Mouse (Mus musculus) stomach, embryonic 14.5 days (tissue): ENCODE measurements around the gene Med20. TPM values are rescaled to one million over a fixed set of nuclear protein-coding genes. Genes with fewer than 3 reads are reported as not detected.
"Not testable (repeated sequence)": the region's sequence is repeated elsewhere in the genome, so short reads cannot be mapped to it uniquely, and the experiment has no call there.

Source experiments
- ATAC-seq: fragments of 200-750 bp; cut with Nextera tagmentation; 2 replicates; pipeline ENCODE4 v1.8.0; 2017; ENCODE audit warnings: low read depth, moderate TSS enrichment; ENCODE audit not compliant: insufficient number of reproducible peaks, insufficient read depth, low FRiP score
- H3K27ac ChIP-seq: fragments of 300-500 bp; sonication (generic); 2 replicates; pipeline ENCODE4 v1.5.1; 2014; ENCODE audit warnings: mild to moderate bottlenecking, low read length, moderate library complexity, mixed read lengths
- H3K27me3 ChIP-seq: fragments of 300-500 bp; sonication (generic); 2 replicates; pipeline ENCODE4 v1.6.1; 2014; ENCODE audit warnings: low read length, control low read depth, mixed read lengths; ENCODE audit not compliant: control insufficient read depth, insufficient read depth
- H3K36me3 ChIP-seq: fragments of 300-500 bp; sonication (generic); 2 replicates; pipeline ENCODE4 v1.6.1; 2014; ENCODE audit warnings: mild to moderate bottlenecking, control low read depth, low read length, moderate library complexity, mixed read lengths; ENCODE audit not compliant: control insufficient read depth, insufficient read depth
- H3K4me1 ChIP-seq: fragments of 300-500 bp; sonication (generic); 2 replicates; pipeline ENCODE4 v1.6.1; 2014; ENCODE audit warnings: low read length, control low read depth, mixed read lengths; ENCODE audit not compliant: control insufficient read depth, insufficient read depth
- H3K4me2 ChIP-seq: fragments of 300-500 bp; sonication (generic); replicated peaks from 2 replicates; pipeline ENCODE4 v1.6.1; 2014; ENCODE audit warnings: low read depth, low read length, control low read depth
- H3K4me3 ChIP-seq: fragments of 300-500 bp; sonication (generic); 2 replicates; pipeline ENCODE4 v1.5.1; 2014; ENCODE audit warnings: low read depth, low read length, control low read depth
- H3K9ac ChIP-seq: fragments of 300-500 bp; sonication (generic); replicated peaks from 2 replicates; pipeline ENCODE4 v1.6.1; 2014; ENCODE audit warnings: low read depth, mild to moderate bottlenecking, control low read depth, low read length, moderate library complexity, mixed read lengths
- H3K9me3 ChIP-seq: fragments of 300-500 bp; sonication (generic); 2 replicates; pipeline ENCODE4 v1.6.1; 2016; ENCODE audit warnings: low read depth, low read length, control low read depth; ENCODE audit not compliant: control insufficient read depth
- WGBS: fragments of 180-500 bp; shearing (Covaris S2); extraction: QIAGEN DNeasy Blood & Tissue Kit; methylation state at CpG from one replicate; pipeline ENCODE4 v1.1.7; 2014; 5-methylcytosine and 5-hydroxymethylcytosine counted together
- polyA plus RNA-seq: library from polyadenylated mRNA; unstranded; fragments of >200 nt; fragmentation: Nextera tagmentation; extraction: Ambion mirVana; gene quantifications from 2 replicates; pipeline ENCODE4 v1.2.1, GENCODE M21; 2014

The Med20 gene
- polyA plus RNA-seq, 1 experiment from 2014 or later = 47.1 TPM

- not testable (repeated sequence) for H3K9ac ChIP-seq, H3K4me3 ChIP-seq, ATAC-seq, H3K4me2 ChIP-seq, H3K9me3 ChIP-seq, H3K27ac ChIP-seq, H3K27me3 ChIP-seq
- peaks cover 20% of the 10 kb centered on the region for H3K4me1 ChIP-seq
- peaks cover 49% of the 10 kb centered on the region for H3K36me3 ChIP-seq
- 79% methylated on average over 10 of the region's 10 CpGs for WGBS
Measured at GRCm38 (mm10) chr17:47598580-47599304, 12.6 kb upstream of the Med20 start.

GRCm38 (mm10) chr17:47599511-47600297 is 11.7 kb upstream of the Med20 start:
- Histone ChIP-seq H3K27me3 (no peaks in the 10 kb centered on the region), H3K9me3 (no peaks in the 10 kb centered on the region), H3K4me1 (peaks cover 20% of the 10 kb centered on the region), H3K4me2 (no peak overlapping the region), H3K27ac (peak overlapping the region; percentile 61), H3K36me3 (peaks cover 52% of the 10 kb centered on the region), H3K4me3 (no peak overlapping the region), H3K9ac (no peak overlapping the region)
- no peak for ATAC-seq
- 71% methylated on average over 11 of the region's 11 CpGs for WGBS

GRCm38 (mm10) chr17:47600601-47601388 is 10.6 kb upstream of the Med20 start:
- Histone ChIP-seq H3K27me3 (no peaks in the 10 kb centered on the region), H3K27ac (peak overlapping the region; percentile 61; the same call in 1 of the 2 replicates), H3K4me1 (peaks cover 20% of the 10 kb centered on the region), H3K4me2 (no peak overlapping the region), H3K36me3 (peaks cover 63% of the 10 kb centered on the region), H3K9ac (no peak overlapping the region), H3K9me3 (no peaks in the 10 kb centered on the region), H3K4me3 (no peak overlapping the region)
- ATAC-seq = no peak
- WGBS = 87% methylated on average over 13 of the region's 13 CpGs

- no peaks in the 10 kb centered on the region for H3K27me3 ChIP-seq
- no peak overlapping the region for H3K27ac ChIP-seq
- WGBS = 89% methylated on average over 10 of the region's 10 CpGs
Measured at GRCm38 (mm10) chr17:47601389-47601755, 10.0 kb upstream of the Med20 start.

GRCm38 (mm10) chr17:47602289-47602688 is 9.1 kb upstream of the Med20 start:
- peaks cover 6% of the 10 kb centered on the region for H3K4me1 ChIP-seq
- H3K9ac ChIP-seq = no peak overlapping the region
- H3K9me3 ChIP-seq = no peaks in the 10 kb centered on the region
- no peaks in the 10 kb centered on the region for H3K27me3 ChIP-seq
- 92% methylated on average over 11 of the region's 11 CpGs for WGBS
- ATAC-seq = no peak
- H3K36me3 ChIP-seq = peaks cover 71% of the 10 kb centered on the region
- H3K27ac ChIP-seq = no peak overlapping the region
- H3K4me2 ChIP-seq = no peak overlapping the region
- no peak overlapping the region for H3K4me3 ChIP-seq

More at GRCm38 (mm10) chr17:47601389-47601755, 10.0 kb upstream of the Med20 start:
- Histone ChIP-seq H3K9me3 (no peaks in the 10 kb centered on the region), H3K4me3 (no peak overlapping the region), H3K4me2 (no peak overlapping the region), H3K9ac (no peak overlapping the region), H3K36me3 (peaks cover 69% of the 10 kb centered on the region), H3K4me1 (peaks cover 15% of the 10 kb centered on the region)
- ATAC-seq = no peak

- H3K4me2 ChIP-seq = no peak overlapping the region
- H3K9me3 ChIP-seq = no peaks in the 10 kb centered on the region
- peaks cover 10% of the 10 kb centered on the region for H3K4me1 ChIP-seq
- peaks cover 39% of the 10 kb centered on the region for H3K36me3 ChIP-seq
- H3K27ac ChIP-seq = no peak overlapping the region
- no peak for ATAC-seq
- no peak overlapping the region for H3K4me3 ChIP-seq
- no peaks in the 10 kb centered on the region for H3K27me3 ChIP-seq
- H3K9ac ChIP-seq = no peak overlapping the region
- WGBS = 65% methylated on average over 5 of the region's 5 CpGs
Measured at GRCm38 (mm10) chr17:47606220-47606619, 5.2 kb upstream of the Med20 start.

GRCm38 (mm10) chr17:47609182-47609581 is 2.2 kb upstream of the Med20 start:
- WGBS = 93% methylated on average over 4 of the region's 4 CpGs
- Histone ChIP-seq H3K4me2 (no peak overlapping the region), H3K4me1 (peaks cover 18% of the 10 kb centered on the region), H3K9me3 (no peaks in the 10 kb centered on the region), H3K27me3 (no peaks in the 10 kb centered on the region), H3K36me3 (peaks cover 30% of the 10 kb centered on the region), H3K9ac (no peak overlapping the region), H3K4me3 (no peak overlapping the region), H3K27ac (no peak overlapping the region)
- no peak for ATAC-seq

GRCm38 (mm10) chr17:47611661-47611982 is 240 bp downstream of the Med20 start:
- H3K36me3 ChIP-seq = peaks cover 17% of the 10 kb centered on the region
- H3K9me3 ChIP-seq = no peaks in the 10 kb centered on the region
- H3K4me1 ChIP-seq = peaks cover 18% of the 10 kb centered on the region
- H3K4me2 ChIP-seq = peak overlapping the region; percentile 92
- peak overlapping the region; percentile 85 for H3K4me3 ChIP-seq
- peak overlapping the region; percentile 72 for H3K9ac ChIP-seq
- ATAC-seq = no peak
- H3K27ac ChIP-seq = no peak overlapping the region; the same call in 1 of the 2 replicates
- WGBS = under 1% methylated on average over 13 of the region's 13 CpGs
- H3K27me3 ChIP-seq = no peaks in the 10 kb centered on the region
